Mouse (Mus musculus) cerebellum, adult 2 months (tissue): ENCODE measurements around the gene Gm3285. TPM values are rescaled to one million over a fixed set of nuclear protein-coding genes. Genes with fewer than 3 reads are reported as not detected.

Experiments used
- DNase-seq, 2 experiments: peaks; one replicate each; pipeline ENCODE4 v3.0.0; 2021
- H3K27ac ChIP-seq: fragments of 200-500 bp; 2 replicates; pipeline ENCODE4 v1.5.1; 2012; ENCODE audit warnings: low read length, control low read depth, inconsistent platforms; ENCODE audit not compliant: insufficient read depth
- H3K27me3 ChIP-seq: fragments of 200-500 bp; 2 replicates; pipeline ENCODE4 v1.6.1; 2012; ENCODE audit warnings: inconsistent platforms, mild to moderate bottlenecking, low read length, moderate library complexity; ENCODE audit not compliant: control insufficient read depth, insufficient read depth
- H3K4me1 ChIP-seq: fragments of 200-500 bp; 2 replicates; pipeline ENCODE4 v1.6.1; 2011; ENCODE audit warnings: low read length; ENCODE audit not compliant: control insufficient read depth, insufficient read depth
- H3K4me3 ChIP-seq: fragments of 200-500 bp; replicated peaks from 2 replicates; pipeline ENCODE3; 2011; ENCODE audit warnings: mild to moderate bottlenecking, low read depth, low read length, control low read depth; ENCODE audit not compliant: insufficient read depth
- CTCF ChIP-seq: fragments of 200-500 bp; IDR thresholded peaks from 2 replicates; pipeline ENCODE4 v1.5.1; 2011; ENCODE audit warnings: low read depth, mild to moderate bottlenecking, control low read depth, low read length, moderate library complexity, borderline replicate concordance; ENCODE audit not compliant: insufficient read depth
- POLR2A ChIP-seq: fragments of 200-500 bp; IDR thresholded peaks from 2 replicates; pipeline ENCODE4 v1.6.1; 2011; ENCODE audit warnings: low read length, control low read depth, borderline replicate concordance; ENCODE audit not compliant: insufficient read depth
- whole genome bisulfite sequencing: fragments of 180-500 bp; shearing (Covaris S2); methylation state at CpG from one replicate; pipeline ENCODE4 v1.1.7; 2018; 5-methylcytosine and 5-hydroxymethylcytosine counted together
- polyA plus RNA-seq: library from polyadenylated mRNA; depleted of rRNA; stranded (reverse); fragments of >200 nt; gene quantifications from 2 replicates; pipeline ENCODE4 v1.2.3, GENCODE M21; 2012

Gm3285 gene
- polyA plus RNA-seq, 1 experiment = not detected

- Histone ChIP-seq H3K4me3 (no peak overlapping the region), H3K27ac (no peak overlapping the region), H3K27me3 (no peaks in the 10 kb centered on the region), H3K4me1 (no peaks in the 10 kb centered on the region)
- TF ChIP-seq POLR2A (no peak), CTCF (no peak)
- 4% methylated on average over 2 of the region's 2 CpGs for WGBS
- peak; percentile 37 to 49 for DNase-seq
Measured at GRCm38 (mm10) chr10:77846961-77847360, 14.8 kb upstream of the Gm3285 start.

- Histone ChIP-seq H3K4me3 (no peak overlapping the region), H3K4me1 (no peaks in the 10 kb centered on the region), H3K27ac (no peak overlapping the region), H3K27me3 (no peaks in the 10 kb centered on the region)
- WGBS = 83% methylated on average over 2 of the region's 2 CpGs
- DNase-seq = no peak
- TF ChIP-seq POLR2A (no peak), CTCF (no peak)
Measured at GRCm38 (mm10) chr10:77847538-77847937, 14.2 kb upstream of the Gm3285 start.

GRCm38 (mm10) chr10:77852559-77852958, 9.2 kb upstream of the Gm3285 start, which contains the start of gene Gm10318:
Gm10318 (plus strand) TSS chr10:77852859.
- 58% methylated on average over 9 of the region's 9 CpGs for WGBS
- no peak for DNase-seq
- Histone ChIP-seq H3K27me3 (no peaks in the 10 kb centered on the region), H3K4me3 (no peak within 1 kb of the TSS), H3K27ac (no peak within 1 kb of the TSS), H3K4me1 (no peaks in the 10 kb centered on the region)
- TF ChIP-seq CTCF = no peak
- TF ChIP-seq POLR2A = no peak

- Histone ChIP-seq H3K4me3 (peak overlapping the region; percentile 31), H3K27me3 (no peaks in the 10 kb centered on the region), H3K4me1 (peaks cover 4% of the 10 kb centered on the region; the same call in 1 of the 2 replicates), H3K27ac (no peak overlapping the region)
- WGBS = 37% methylated on average over 13 of the region's 14 CpGs
- TF ChIP-seq POLR2A (no peak), CTCF (no peak)
- peak; percentile 21 to 25 for DNase-seq
Measured at GRCm38 (mm10) chr10:77864067-77864761, 2.4 kb downstream of the Gm3285 start.

GRCm38 (mm10) chr10:77864762-77865143, 3.0 kb downstream of the Gm3285 start:
- Histone ChIP-seq H3K4me3 (peak overlapping the region; percentile 31), H3K4me1 (peaks cover 4% of the 10 kb centered on the region; the same call in 1 of the 2 replicates), H3K27ac (no peak overlapping the region), H3K27me3 (no peaks in the 10 kb centered on the region)
- peak in 1 of 2 experiments; percentile 25 for DNase-seq
- TF ChIP-seq POLR2A (no peak), CTCF (no peak)
- 34% methylated on average over 11 of the region's 11 CpGs for WGBS

GRCm38 (mm10) chr10:77867546-77867945, 5.8 kb downstream of the Gm3285 start:
- Histone ChIP-seq H3K4me3 (no peak overlapping the region), H3K4me1 (peaks cover 4% of the 10 kb centered on the region; the same call in 1 of the 2 replicates), H3K27me3 (no peaks in the 10 kb centered on the region), H3K27ac (no peak overlapping the region)
- 35% methylated on average over 1 of the region's 1 CpGs for WGBS
- TF ChIP-seq POLR2A (no peak), CTCF (no peak)
- DNase-seq = no peak

- 80% methylated on average over 7 of the region's 7 CpGs for WGBS
- peaks cover under 1% of the 10 kb centered on the region; the same call in 1 of the 2 replicates for H3K4me1 ChIP-seq
- no peak overlapping the region for H3K27ac ChIP-seq
- TF ChIP-seq CTCF (no peak), POLR2A (no peak)
- DNase-seq = no peak
- no peak overlapping the region for H3K4me3 ChIP-seq
- no peaks in the 10 kb centered on the region for H3K27me3 ChIP-seq
Measured at GRCm38 (mm10) chr10:77869651-77870050, 7.9 kb downstream of the Gm3285 start.

GRCm38 (mm10) chr10:77878985-77879384, 17.2 kb downstream of the Gm3285 start:
- Histone ChIP-seq H3K4me1 (no peaks in the 10 kb centered on the region; the same call in 1 of the 2 replicates), H3K27me3 (no peaks in the 10 kb centered on the region), H3K4me3 (no peak overlapping the region), H3K27ac (no peak overlapping the region)
- 63% methylated on average over 6 of the region's 6 CpGs for WGBS
- no peak for DNase-seq
- TF ChIP-seq POLR2A = no peak
- TF ChIP-seq CTCF = peak; percentile 13; the same call in 1 of the 2 replicates
